Mouse (Mus musculus) gastrocnemius, postnatal 4 days (tissue): ENCODE results near the gene 1700092M07Rik. TPM values are rescaled to one million over a fixed set of nuclear protein-coding genes. Genes with fewer than 3 reads are reported as not detected.
A peak's percentile ranks its signal among the peaks of the same experiment; 100 is the strongest.
"Not testable (repeated sequence)": the region's sequence is repeated elsewhere in the genome, so short reads cannot be mapped to it uniquely, and the experiment has no call there.

Source experiments
- DNase-seq, 2 experiments: peaks; one replicate each; pipeline ENCODE4 v3.0.0; 2021 to 2022; ENCODE audit warnings: low spot score in 2 of 2, mixed read lengths in 2 of 2
- total RNA-seq, 2 experiments: library from RNA; stranded (reverse); gene quantifications; 2 replicates each; pipeline ENCODE4 v1.2.3; 2021

The 1700092M07Rik gene
- total RNA-seq, 2 experiments from 2014 or later: 2.5 TPM; not detected in 1

DNA sequence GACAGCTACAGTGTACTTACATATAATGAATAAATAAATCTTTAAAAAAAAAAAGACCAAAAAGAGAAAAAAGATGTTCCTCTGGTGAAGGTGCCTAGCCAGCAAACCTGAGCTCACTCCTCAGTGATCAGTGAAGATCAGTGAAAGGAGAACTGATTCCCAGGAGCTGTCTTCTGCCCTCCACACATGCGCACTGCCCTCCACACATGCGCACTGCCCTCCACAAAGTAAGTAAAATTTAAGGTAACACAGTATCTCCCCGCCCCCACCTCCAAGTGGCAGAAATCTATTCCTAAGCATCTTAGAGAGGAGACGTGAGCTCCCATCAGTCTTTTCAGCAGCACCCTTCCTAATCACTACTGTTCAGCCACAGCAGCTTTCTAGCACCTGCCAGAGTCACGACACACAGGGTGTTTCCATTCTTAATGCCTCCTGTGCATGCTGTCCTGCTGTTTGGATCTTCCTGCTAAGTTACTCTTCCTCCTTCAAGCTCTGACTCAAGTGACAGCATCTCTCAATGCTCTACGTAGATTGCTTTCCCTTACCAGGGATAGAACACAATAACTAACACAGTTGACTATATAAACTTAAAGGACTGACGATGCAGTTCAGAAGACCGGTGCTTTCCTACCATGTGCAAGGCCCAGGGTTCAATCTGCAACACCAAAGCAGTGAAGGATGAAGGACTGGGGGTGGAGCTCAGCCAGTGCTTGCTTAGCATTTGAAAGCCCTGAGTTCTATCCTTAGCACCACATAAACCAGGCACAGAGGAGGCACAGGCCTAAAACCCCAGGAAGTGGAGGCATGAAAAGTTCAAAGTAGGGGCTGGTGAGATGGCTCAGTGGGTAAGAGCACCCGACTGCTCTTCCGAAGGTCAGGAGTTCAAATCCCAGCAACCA lies 24.4 kb upstream of the 1700092M07Rik start:
- no peak for DNase-seq

DNA sequence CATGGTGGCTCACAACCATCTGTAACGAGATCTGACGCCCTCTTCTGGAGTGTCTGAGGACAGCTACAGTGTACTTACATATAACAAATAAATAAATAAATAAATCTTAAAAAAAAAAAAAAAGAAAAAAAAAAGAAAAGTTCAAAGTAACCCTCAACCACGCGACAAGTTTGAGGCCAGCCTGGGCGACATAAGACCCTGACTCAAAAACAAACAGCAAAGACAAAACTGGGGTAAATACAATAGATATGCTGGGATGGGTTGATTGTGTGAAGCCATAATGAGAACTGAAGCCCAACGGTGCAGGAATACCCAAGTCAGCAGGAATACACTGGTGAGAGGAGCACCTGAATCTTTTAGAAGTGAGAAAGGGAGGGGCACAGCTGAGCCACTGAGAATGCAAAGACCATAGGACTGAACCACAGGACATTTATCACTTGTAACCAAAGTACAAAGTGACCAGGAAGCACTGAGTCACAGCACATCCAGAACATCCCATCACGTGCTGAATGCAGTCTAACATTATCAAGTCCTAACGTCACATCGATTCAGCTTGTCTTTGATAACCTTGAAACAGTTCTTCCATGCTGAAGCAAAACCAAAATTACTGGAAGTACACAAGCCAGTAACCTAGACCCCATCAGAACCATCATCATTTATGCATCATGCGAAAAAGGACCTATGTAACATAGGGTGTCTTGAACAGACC lies 23.6 kb upstream of the 1700092M07Rik start:
- no peak for DNase-seq

DNA sequence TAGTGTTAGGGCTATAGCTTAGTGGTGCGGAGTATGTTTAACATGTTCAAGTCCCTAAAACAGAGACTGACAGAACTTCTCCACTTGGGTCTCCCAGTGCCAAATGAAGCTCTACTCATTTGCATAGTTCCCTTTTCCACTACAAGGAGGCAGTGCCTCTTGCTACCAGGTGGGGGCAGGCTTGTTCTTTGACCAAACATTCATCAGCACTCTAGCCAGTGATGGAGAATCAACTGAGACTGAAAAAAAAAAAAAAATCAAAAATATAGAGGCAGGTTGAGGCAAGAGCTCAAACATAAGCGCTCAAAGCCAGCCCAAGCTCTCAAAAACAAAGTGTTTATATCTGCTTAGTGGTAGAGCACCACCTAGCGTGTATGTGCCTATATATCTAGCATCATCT lies 22.2 kb upstream of the 1700092M07Rik start:
- peak in 1 of 2 experiments; percentile 42 for DNase-seq

GRCm38 (mm10) chr19:8719037-8719436 lies 21.5 kb upstream of the 1700092M07Rik start:
- not testable (repeated sequence) for DNase-seq

- no peak for DNase-seq
Observed at GRCm38 (mm10) chr19:8721378-8721777, 19.1 kb upstream of the 1700092M07Rik start.

DNA sequence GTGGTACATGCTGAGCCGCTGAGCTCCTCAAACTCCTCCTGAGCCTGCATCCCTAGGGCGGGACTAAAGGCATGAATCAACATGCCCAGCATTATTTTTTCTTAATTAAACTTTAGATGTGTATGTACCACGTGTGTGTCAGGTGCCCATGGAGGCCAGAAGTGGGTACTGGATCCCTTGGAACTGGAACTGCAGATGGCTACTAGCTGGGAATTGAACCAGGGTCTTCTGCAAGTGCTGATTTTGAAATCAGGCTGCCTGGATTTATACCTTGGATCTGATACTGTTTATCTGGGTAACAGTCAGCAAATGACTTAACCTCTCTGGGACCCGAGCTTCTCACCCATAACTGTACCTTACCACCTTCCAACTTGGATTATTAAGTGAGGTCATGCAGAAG lies 18.5 kb upstream of the 1700092M07Rik start:
- DNase-seq: no peak

DNA sequence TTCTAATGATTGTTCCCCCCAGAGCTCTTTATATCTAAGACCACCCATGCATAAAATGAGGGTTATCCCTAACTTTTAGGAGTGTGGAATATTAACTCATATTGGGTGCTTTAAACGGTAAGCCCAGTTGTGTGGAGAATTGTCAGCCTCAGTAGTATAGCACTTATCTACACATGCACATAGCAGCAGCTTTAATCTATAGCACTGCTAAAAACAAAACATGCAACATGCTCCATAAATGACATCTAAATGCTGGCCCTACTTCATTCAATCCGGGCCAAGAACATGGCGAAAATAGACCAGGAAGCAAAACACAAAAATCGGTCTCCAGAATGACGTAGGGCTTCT lies 18.0 kb upstream of the 1700092M07Rik start:
- no peak for DNase-seq

- DNase-seq: peak; percentile 85 to 94
Observed at GRCm38 (mm10) chr19:8722907-8723573, 17.5 kb upstream of the 1700092M07Rik start, which contains the start of gene Slc3a2. Gene Slc3a2, minus strand, starts transcription at chr19:8723369.

- peak in 1 of 2 experiments; percentile 14 for DNase-seq
Observed at GRCm38 (mm10) chr19:8723574-8724346, 16.8 kb upstream of the 1700092M07Rik start.

- no peak for DNase-seq
Observed at GRCm38 (mm10) chr19:8724392-8724791, 16.1 kb upstream of the 1700092M07Rik start.

DNA sequence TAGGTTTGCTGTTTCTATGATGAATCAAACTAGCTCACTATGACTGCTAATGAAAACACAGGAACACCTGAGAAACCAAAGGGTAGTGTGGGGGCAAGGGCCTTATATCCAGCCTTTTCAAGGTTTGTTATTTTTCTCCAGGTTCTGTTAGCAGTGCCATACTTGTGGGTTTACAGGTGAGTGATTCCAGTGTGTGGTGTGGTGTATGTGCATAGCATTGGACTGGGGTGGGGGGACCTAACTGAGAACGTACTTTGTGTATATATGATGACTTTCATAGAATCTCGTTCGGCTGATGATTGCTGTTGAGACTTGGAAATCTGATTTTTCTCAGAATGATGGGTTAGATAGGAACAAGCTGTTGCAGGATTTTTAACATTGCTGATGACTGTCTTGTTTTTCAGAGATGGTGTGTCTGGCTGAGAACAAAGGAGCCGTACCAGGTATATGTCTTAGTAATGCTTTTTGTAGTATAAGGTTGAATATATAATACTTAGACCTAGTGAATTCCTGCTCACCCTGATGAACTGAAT lies 15.4 kb upstream of the 1700092M07Rik start:
- DNase-seq: no peak

DNA sequence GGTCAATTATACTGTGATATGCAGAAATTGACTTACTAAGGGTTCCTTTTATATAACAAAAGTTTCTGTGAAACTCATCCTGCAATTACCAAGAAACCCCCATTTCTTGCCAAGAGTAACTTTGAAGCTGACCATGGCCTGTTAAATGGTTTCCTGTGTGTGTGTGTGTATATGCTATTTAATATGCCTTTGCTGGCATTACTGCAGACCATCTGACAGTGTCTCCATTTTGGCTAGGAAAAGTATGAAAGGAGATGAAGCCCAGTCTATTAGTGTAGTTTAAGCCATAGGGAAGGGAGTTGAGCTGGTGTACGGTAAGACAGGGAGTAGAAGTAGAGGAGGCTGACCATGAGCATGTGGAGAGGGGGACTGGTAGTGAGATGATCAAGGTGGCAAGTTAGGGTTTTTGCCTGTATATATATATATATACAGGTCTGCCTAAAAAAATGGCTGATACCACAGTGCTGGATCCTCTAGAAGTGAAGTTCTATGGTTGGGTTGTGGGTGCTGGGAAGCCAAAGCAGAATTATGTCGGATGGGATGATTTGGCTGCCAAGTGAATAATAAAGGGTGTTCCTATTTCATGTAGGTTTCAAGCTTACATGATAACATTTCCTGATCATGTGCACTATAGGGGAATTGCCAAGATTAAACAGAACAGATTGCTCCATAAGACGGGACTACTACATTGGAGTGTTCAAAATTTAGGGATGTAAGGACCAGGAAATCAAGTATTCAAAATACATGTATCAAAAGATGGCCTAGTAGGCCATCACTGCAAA lies 13.7 kb upstream of the 1700092M07Rik start:
- DNase-seq: no peak

DNA sequence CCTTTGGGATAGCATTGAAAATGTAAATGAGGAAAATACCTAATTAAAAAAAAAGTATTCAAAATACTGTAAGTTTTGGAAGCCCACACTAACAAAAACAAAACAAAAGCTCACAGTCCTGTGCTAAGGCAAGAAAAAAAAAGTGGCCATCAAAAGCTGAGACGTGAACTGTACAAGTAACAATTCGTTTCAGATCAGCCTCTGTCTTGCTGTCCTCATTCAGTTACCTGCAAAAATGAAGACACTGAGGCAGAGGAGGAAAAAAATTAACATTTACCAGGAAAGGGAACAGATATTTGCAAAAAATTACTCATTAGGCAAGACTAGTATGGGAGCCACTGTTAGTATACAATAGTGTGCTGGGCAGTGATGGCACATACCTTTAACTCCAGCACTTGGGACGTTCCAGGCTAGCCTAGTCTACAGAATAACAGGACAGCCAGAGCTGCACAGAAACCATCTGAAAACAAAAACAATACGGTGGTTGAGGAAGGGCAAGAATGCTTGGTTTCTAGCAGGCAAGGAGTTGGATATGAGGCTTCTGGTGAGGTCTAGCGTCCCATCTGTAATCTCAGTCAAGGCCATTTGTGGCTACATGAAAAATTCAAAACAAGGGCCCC lies 12.9 kb upstream of the 1700092M07Rik start:
- DNase-seq: no peak

DNA sequence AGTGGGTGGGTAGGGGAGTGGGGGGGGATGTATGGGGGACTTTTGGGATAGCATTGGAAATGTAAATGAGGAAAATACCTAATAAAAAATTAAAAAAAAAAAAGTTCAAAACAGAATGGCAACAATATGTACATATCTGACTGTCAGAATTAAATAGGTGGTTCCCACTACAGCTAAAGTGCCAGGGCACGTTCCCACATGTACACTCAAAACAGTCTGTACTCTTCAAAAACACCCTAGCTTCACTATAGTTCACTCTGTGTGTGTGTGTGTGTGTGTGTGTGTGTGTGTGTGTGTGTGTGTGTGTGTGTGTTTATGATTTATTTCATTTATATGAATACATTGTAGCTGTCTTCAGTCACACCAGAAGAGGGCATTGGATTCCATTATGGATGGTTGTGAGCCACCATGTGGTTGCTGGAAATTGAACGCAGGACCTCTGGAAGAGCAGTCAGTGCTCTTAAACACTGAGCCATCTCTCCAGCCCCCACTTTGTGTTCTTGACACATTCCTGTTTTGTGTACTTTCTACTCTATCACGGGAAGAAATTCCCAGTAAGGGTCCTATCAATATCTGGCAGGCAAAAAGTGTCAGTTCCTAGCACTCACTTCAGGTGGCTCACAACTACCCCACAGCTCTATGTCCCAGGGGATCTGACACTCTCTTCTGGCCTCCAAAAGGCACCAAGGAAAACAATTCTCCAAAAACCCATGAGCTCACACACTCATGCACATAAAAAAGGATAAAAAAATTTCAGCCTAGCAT lies 12.0 kb upstream of the 1700092M07Rik start:
- DNase-seq: not testable (repeated sequence)

DNA sequence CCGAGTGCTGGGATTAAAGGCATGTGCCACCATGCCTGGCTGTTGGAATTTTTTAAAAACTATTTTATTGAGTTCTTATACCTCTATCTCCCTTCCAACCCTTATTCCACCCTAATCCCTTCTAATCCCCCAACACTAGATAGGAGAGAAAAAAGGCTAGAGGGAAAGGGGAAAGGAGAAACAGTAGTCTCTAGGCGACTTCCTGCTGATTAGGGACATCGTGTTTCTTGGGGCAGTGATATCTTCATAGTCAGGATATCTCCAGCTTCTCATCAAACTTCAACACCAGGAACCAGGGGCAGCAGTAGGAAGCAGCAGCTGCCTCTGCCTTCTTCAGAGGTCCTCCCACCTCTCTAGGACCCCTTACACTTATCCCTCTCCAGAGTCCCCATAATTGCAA lies 6.2 kb upstream of the 1700092M07Rik start:
- DNase-seq: no peak

GRCm38 (mm10) chr19:8735389-8736159 lies 4.9 kb upstream of the 1700092M07Rik start, which contains the start of gene Wdr74:
Gene Wdr74, plus strand, starts transcription at chr19:8735827.
- DNase-seq: peak; percentile 87 to 93

DNA sequence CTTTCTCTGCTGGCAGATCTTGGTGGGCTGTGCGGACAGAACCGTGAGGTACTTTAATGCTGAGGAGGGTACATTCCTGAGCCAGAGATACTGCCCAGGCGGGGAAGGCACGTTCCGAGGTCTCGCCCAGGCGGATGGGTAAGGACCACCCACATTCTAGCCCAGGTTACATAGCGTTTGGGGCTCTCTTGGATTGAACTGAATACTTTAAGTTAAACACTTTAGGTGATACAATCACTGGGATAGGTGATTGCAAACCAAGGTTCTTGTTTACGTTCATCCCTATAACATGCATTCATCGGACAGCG lies 4.4 kb upstream of the 1700092M07Rik start:
- DNase-seq: no peak

DNA sequence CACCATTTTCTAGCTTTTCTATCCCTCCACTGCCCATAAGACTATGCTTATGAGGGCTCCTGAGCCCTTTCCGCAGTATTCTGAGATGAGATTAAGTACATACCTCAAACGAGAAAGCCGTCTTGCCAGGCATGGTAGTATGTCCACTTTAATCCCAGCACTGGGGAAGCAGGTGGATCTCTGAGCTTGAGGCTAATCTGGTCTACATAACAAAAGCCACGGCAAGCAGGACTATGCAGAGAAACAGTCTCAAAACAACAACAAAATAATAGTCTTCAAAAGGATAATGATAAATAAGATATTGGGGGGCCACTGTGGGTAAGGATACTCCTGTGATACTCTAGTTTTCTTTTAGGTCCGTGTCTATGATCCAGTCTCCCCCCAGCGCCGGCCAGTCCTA lies 1.6 kb upstream of the 1700092M07Rik start:
- no peak for DNase-seq
